Mouse (Mus musculus): ENCODE data around the gene Mrpl57. TPM values are rescaled to one million over a fixed set of nuclear protein-coding genes. Genes with fewer than 3 reads are reported as not detected.
"Not testable (repeated sequence)": the region's sequence is repeated elsewhere in the genome, so short reads cannot be mapped to it uniquely, and the experiment has no call there.

Mrpl57 gene
- polyA plus RNA-seq, 1 experiment from 2014 or later = 127 TPM

DNA sequence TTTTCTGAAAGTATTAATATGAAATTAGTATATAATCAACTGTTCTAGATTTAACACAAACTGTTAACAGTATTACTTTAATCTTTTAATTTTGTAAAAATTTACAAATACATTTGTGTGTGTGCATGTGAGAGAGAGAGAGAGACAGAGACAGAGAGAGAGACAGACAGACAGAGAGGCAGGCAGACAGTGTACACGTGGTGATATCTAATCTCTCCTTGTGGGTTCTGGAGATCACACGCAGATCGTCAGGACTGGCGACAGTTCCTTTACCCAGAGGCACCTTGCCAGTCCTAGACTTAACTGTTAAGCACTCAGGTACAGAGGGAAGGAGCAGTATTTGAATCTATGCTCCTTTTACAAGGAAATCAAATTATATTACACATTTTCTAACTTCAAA lies 5.2 kb upstream of the Mrpl57 start:
- no peak for ATAC-seq (ENCODE audit: low FRiP score)
- Histone ChIP-seq H3K4me3 (no peak overlapping the region), H3K36me3 (peaks cover 33% of the 10 kb centered on the region), H3K4me1 (peaks cover 3% of the 10 kb centered on the region; the same call in 1 of the 2 replicates), H3K27me3 (no peaks in the 10 kb centered on the region), H3K4me2 (replicated peaks) (no peak overlapping the region), H3K27ac (no peak overlapping the region), H3K9me3 (replicated peaks) (no peaks in the 10 kb centered on the region), H3K9ac (no peak overlapping the region)
- 92% methylated on average over 4 of the region's 4 CpGs for WGBS

- Histone ChIP-seq H3K4me1 (peaks cover 13% of the 10 kb centered on the region), H3K9ac (peak overlapping the region; percentile 92; the same call in 1 of the 2 replicates), H3K4me2 (replicated peaks) (peak overlapping the region; percentile 70), H3K27me3 (no peaks in the 10 kb centered on the region), H3K27ac (no peak overlapping the region), H3K9me3 (replicated peaks) (no peaks in the 10 kb centered on the region), H3K36me3 (no peaks in the 10 kb centered on the region), H3K4me3 (peak overlapping the region; percentile 73)
- no peak for ATAC-seq (ENCODE audit: low FRiP score)
- 78% methylated on average over 1 of the region's 1 CpGs for WGBS
These were observed 1.2 kb downstream of the Mrpl57 start for GRCm38 (mm10) chr14:57827284-57827683.

DNA sequence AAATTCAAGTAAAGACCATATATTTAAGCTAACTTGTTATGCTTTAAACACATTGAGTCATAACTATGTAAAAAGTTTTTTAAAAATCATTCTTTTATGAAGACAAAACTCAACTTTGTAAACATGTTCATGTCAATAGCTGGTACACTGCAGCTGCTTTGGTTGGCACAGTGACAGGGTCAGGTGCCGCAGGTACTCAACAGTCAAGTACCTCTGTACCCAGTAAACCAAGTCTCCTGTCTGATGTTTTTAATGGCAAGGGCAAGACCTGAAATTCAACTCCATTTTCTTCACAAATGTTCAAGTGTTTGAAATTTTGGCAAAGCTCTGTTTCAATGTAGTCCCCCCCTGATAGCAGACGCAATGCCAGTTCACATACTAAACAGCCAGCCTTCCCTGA lies 7.5 kb downstream of the Mrpl57 start:
- Histone ChIP-seq H3K4me3 (no peak overlapping the region), H3K27ac (no peak overlapping the region), H3K4me2 (replicated peaks) (no peak overlapping the region), H3K27me3 (no peaks in the 10 kb centered on the region), H3K4me1 (no peaks in the 10 kb centered on the region), H3K36me3 (peaks cover 28% of the 10 kb centered on the region), H3K9ac (no peak overlapping the region), H3K9me3 (replicated peaks) (no peaks in the 10 kb centered on the region)
- no peak for ATAC-seq (ENCODE audit: low FRiP score)
- WGBS = 95% methylated on average over 2 of the region's 2 CpGs

GRCm38 (mm10) chr14:57835157-57835556 lies 9.1 kb downstream of the Mrpl57 start:
- ATAC-seq (ENCODE audit: low FRiP score) = no peak
- Histone ChIP-seq H3K27me3 (no peaks in the 10 kb centered on the region), H3K9me3 (replicated peaks) (no peaks in the 10 kb centered on the region), H3K27ac (no peak overlapping the region), H3K4me1 (no peaks in the 10 kb centered on the region), H3K36me3 (peaks cover 32% of the 10 kb centered on the region), H3K9ac (no peak overlapping the region), H3K4me3 (no peak overlapping the region), H3K4me2 (replicated peaks) (no peak overlapping the region)
- WGBS = 91% methylated on average over 10 of the region's 10 CpGs

GRCm38 (mm10) chr14:57844535-57844934 lies 18.5 kb downstream of the Mrpl57 start:
- Histone ChIP-seq H3K27me3 (no peaks in the 10 kb centered on the region), H3K4me3 (no peak overlapping the region), H3K4me2 (replicated peaks) (no peak overlapping the region), H3K27ac (no peak overlapping the region), H3K9me3 (replicated peaks) (no peaks in the 10 kb centered on the region), H3K4me1 (no peaks in the 10 kb centered on the region), H3K9ac (no peak overlapping the region), H3K36me3 (peaks cover 48% of the 10 kb centered on the region)
- no peak for ATAC-seq (ENCODE audit: low FRiP score)
- WGBS = 92% methylated on average over 3 of the region's 3 CpGs

GRCm38 (mm10) chr14:57848061-57848460 lies 22.0 kb downstream of the Mrpl57 start:
- WGBS = 75% methylated on average over 5 of the region's 5 CpGs
- H3K36me3 ChIP-seq = peaks cover 40% of the 10 kb centered on the region

DNA sequence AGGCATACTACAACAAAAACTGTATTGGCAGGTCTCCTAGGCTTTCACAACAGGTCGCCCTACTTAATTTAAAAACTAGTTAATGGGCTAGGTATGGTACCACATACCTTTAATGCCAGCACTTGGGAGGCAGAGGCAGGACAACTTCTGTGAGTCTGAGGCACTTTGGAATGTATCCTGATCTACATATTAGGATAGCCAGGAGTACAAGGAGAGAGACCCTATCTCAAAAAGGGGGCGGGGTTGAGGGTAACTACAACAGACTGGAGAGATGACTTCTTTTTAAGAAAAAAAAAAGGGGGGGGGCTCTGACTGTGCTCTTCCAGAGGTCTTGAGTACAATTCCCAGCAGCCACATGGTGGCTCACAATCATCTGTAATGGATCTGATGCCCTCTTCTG lies 22.6 kb downstream of the Mrpl57 start:
- 94% methylated on average over 2 of the region's 2 CpGs for WGBS
- peaks cover 45% of the 10 kb centered on the region for H3K36me3 ChIP-seq
- H3K4me1 ChIP-seq = no peaks in the 10 kb centered on the region
- no peaks in the 10 kb centered on the region for H3K27me3 ChIP-seq
- H3K27ac ChIP-seq = no peak overlapping the region
- H3K4me3 ChIP-seq = no peak overlapping the region
- H3K9ac ChIP-seq = no peak overlapping the region
- no peak for ATAC-seq (ENCODE audit: low FRiP score)
- no peaks in the 10 kb centered on the region for H3K9me3 ChIP-seq (replicated peaks)
- H3K4me2 ChIP-seq (replicated peaks) = no peak overlapping the region

More at GRCm38 (mm10) chr14:57848061-57848460, 22.0 kb downstream of the Mrpl57 start:
- H3K9me3 ChIP-seq (replicated peaks); H3K27me3 ChIP-seq; H3K4me3 ChIP-seq; H3K9ac ChIP-seq; ATAC-seq (ENCODE audit: low FRiP score); H3K27ac ChIP-seq; H3K4me2 ChIP-seq (replicated peaks); H3K4me1 ChIP-seq: not testable (repeated sequence)

- H3K27ac ChIP-seq = no peak overlapping the region
These were observed 24.3 kb downstream of the Mrpl57 start for GRCm38 (mm10) chr14:57850330-57850729.

DNA sequence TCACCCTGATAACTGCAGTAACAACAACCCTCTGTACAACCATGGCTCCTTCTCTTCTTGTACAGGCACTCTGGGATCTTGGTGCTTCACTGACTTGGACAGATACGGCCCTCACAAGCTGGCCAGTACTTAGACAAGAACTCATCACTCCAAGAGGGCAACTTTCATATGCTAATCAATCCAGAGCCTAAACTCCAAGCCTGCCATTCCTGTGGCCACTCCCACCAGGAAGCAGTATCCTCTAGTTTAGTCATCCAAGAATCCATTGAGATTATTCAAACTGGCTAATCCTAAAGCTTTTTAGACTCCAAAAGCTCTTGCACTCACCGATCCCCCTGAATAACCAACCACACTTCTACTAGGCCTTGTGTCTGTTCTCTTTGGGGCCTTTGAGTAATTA lies 26.9 kb downstream of the Mrpl57 start:
- Histone ChIP-seq H3K4me2 (replicated peaks) (no peak overlapping the region), H3K27me3 (no peaks in the 10 kb centered on the region), H3K27ac (no peak overlapping the region), H3K36me3 (peaks cover 23% of the 10 kb centered on the region), H3K9me3 (replicated peaks) (no peaks in the 10 kb centered on the region), H3K4me3 (no peak overlapping the region), H3K4me1 (no peaks in the 10 kb centered on the region), H3K9ac (no peak overlapping the region)
- no peak for ATAC-seq (ENCODE audit: low FRiP score)
- 81% methylated on average over 2 of the region's 2 CpGs for WGBS

More at GRCm38 (mm10) chr14:57850330-57850729, 24.3 kb downstream of the Mrpl57 start:
- ATAC-seq (ENCODE audit: low FRiP score) = no peak
- Histone ChIP-seq H3K4me2 (replicated peaks) (no peak overlapping the region), H3K36me3 (peaks cover 32% of the 10 kb centered on the region), H3K9ac (no peak overlapping the region), H3K27me3 (no peaks in the 10 kb centered on the region), H3K9me3 (replicated peaks) (no peaks in the 10 kb centered on the region), H3K4me1 (no peaks in the 10 kb centered on the region), H3K4me3 (no peak overlapping the region)
- 89% methylated on average over 3 of the region's 3 CpGs for WGBS

DNA sequence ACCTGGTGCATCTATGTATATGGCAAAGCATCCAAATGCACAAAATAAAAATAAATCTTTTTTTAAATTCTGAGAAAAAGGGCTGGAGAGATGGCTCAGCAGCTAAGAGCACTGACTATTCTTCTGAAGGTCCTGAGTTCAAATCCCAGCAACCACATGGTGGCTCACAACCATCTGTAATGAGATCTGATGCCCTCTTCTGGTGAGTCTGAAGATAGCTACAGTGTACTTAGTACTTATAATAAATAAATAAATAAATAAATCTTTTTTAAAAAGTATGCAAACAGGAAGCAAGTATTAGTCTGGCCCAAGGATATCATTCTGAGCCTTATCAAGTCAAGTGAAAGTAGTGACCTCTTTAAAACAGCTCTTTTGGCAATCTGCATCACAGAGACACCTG lies 30.0 kb downstream of the Mrpl57 start:
- H3K36me3 ChIP-seq = peaks cover 15% of the 10 kb centered on the region
- H3K4me2 ChIP-seq (replicated peaks); H3K4me1 ChIP-seq; H3K9me3 ChIP-seq (replicated peaks); H3K4me3 ChIP-seq; H3K27me3 ChIP-seq; H3K9ac ChIP-seq; ATAC-seq (ENCODE audit: low FRiP score); H3K27ac ChIP-seq: not testable (repeated sequence)

DNA sequence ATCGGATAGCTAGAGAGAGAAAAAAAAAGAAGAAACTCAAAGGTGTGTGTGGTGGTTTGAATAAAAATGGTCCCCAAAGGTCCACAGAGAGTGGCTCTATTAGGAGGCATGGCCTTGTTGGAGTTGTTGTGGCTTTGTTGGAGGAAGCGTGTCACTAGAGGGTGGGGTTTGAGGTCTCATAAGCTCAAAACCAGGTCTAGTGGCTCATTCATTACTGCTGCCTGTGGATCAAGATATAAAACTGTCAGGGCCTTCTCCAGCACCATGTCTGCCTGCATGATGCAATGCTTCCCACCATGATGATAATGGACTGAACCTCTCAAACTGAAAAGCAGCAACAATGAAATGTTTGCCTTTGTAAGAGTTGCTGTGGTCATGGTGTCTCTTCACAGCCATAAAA lies 32.6 kb downstream of the Mrpl57 start:
- no peaks in the 10 kb centered on the region for H3K27me3 ChIP-seq
- no peaks in the 10 kb centered on the region for H3K4me1 ChIP-seq
- H3K27ac ChIP-seq = no peak overlapping the region
- no peak overlapping the region for H3K4me2 ChIP-seq (replicated peaks)
- H3K36me3 ChIP-seq = peaks cover 21% of the 10 kb centered on the region
- ATAC-seq (ENCODE audit: low FRiP score) = no peak
- no peaks in the 10 kb centered on the region for H3K9me3 ChIP-seq (replicated peaks)
- H3K9ac ChIP-seq = no peak overlapping the region
- H3K4me3 ChIP-seq = no peak overlapping the region
- WGBS = 96% methylated on average over 2 of the region's 2 CpGs

DNA sequence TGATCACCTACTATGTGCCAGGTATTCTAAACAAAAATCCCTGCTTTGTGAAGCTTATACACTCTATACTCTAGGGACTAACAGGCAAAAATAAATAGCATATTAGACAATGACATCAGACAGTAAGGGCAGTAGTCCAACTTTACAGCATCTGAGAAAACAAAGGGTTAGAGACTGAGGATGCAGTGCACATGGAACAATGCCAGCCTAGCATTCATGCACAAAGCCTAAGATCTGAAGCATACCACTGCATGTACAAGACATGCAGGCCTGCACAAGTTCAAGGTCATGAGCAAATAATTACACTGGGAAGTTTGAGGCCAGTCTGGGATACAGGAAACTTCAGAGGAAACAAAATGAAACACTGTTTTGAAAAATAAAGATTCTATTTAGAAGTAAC lies 33.5 kb downstream of the Mrpl57 start:
- Histone ChIP-seq H3K27ac (no peak overlapping the region), H3K4me1 (no peaks in the 10 kb centered on the region), H3K27me3 (no peaks in the 10 kb centered on the region), H3K4me2 (replicated peaks) (no peak overlapping the region), H3K9ac (no peak overlapping the region), H3K9me3 (replicated peaks) (no peaks in the 10 kb centered on the region), H3K4me3 (no peak overlapping the region), H3K36me3 (peaks cover 26% of the 10 kb centered on the region)
- no peak for ATAC-seq (ENCODE audit: low FRiP score)

DNA sequence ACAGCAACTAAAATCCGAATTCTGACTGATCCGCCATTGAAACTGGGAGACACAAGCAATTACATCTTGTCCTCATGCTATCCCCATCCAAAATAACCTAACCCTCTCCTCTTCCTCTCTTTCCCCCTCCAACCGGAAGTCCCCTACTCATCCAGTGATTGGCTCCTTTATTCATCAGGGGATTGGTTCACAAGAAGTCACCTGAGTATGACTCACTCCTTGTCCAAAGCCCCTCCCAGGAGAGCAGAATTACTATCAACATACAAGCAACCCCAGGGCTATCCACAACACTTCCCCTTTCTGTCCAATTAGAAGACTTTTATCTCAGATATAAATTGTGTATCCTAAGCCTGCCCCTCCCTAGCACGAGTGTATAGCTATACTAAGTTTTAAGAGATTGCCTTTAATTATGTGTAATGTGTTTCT lies 36.0 kb downstream of the Mrpl57 start:
- no peak for ATAC-seq (ENCODE audit: low FRiP score)
- Histone ChIP-seq H3K4me1 (no peaks in the 10 kb centered on the region), H3K9me3 (replicated peaks) (no peaks in the 10 kb centered on the region), H3K4me3 (no peak overlapping the region), H3K9ac (no peak overlapping the region), H3K36me3 (peaks cover 43% of the 10 kb centered on the region), H3K4me2 (replicated peaks) (no peak overlapping the region), H3K27me3 (no peaks in the 10 kb centered on the region), H3K27ac (no peak overlapping the region)
- WGBS = 89% methylated on average over 4 of the region's 4 CpGs

Data from hindbrain, embryonic 12.5 days (tissue).